Mouse (Mus musculus): Measurements from ENCODE around the gene Sf3a3.

Gene Sf3a3

DNA sequence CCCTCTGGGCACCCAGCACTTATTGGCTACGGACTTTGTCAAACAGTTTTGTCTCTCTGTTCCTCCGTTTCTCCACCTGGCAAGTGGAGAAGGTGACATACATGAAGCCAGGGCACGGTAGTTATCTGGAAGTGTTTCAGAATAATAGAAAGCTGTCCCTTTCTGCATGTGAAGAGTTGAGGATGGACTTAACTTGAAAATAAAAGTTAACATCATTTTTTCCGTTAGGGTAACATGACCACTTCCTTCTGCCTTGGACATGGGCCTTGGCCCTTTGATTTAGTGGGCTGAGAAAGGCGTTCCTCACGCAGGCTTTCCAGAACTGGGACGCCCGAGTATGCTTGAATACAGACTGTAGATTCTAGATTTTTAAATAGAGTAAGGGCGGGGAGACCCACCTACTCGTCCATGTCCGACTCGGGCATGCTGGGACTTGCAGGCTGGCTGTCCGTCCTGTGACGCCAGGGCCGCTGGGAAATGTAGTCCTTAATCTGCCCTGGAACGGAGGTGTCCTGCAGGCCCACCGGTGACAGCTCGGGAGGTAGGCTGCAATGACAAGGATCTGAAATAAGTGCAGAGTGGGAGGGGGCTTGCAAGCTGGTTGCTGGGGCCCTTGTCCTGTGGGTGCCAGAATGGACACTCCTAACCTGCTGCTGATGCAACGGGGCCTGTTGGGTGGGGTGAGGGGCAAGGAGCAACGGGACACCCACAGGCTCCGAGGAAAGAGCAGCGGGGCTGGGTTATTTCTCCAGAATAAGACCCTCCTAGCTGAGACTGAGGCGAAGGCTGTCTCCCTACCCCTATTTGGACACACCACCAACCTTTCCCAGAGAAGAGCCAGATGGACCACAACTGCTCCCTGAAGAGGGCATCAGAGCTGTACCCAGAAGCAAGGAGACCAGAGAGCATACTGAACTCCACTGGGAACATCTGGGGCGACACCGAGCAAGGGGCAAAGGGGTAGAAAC, 27.1 kb downstream of the Sf3a3 start, which contains the start of gene Inpp5b:
TSS of gene Inpp5b (plus strand) at position 475 of the 968 bp plus-strand sequence.
- DNase-seq = peak; percentile 74

- DNase-seq = no peak
These were observed 28.3 kb downstream of the Sf3a3 start for GRCm38 (mm10) chr4:124742839-124743238.

GRCm38 (mm10) chr4:124746577-124746976, 32.0 kb downstream of the Sf3a3 start:
- DNase-seq = no peak

- no peak for DNase-seq
These were observed 33.3 kb downstream of the Sf3a3 start for GRCm38 (mm10) chr4:124747851-124748250.

DNA sequence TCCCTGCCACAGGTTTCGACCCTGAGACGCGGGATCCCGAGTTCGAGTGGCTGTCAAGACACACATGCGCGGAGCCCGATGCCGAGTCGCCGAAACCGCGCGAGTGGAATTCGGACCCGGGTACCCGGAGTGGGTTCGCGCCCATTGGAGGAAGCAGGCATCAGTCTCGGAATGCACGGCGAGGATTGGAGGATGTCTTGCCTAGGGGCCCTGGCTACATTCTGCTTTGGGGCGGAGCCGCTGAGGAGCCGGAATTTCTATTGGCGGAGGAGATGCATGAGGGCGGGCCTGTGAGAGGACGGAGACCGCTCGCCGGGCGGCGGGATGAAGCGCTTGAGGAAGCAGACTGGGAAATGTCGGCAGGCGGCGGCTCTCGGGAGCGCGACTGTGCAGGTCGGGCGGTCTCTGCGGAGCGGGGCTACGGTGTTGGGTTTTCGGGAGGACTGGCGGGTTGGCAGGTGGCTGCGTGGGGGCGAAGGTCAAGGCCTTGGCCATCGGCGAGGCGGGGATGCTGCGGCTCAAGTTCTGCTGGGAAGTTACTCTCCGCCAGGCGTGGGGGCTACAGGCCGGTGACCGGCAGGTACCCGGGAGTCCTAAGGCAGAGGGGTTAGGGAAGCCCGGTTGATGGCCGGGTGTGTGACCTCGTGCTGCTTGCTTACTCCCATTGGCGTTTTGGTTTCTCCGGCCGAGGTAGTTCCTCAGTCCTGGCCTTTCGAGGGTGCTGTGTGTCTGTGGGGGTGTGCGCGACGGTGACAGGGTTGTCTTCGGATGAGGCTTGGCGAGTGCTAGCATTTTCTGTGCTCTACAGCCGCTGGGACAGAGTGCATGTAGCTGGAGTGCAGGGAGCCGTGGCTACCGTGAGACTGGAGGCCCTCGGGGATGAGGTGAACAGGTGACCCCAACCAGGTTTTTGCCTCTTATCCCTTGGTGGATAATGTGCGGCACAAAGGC, 37.0 kb downstream of the Sf3a3 start:
- peak; percentile 97 for DNase-seq

DNA sequence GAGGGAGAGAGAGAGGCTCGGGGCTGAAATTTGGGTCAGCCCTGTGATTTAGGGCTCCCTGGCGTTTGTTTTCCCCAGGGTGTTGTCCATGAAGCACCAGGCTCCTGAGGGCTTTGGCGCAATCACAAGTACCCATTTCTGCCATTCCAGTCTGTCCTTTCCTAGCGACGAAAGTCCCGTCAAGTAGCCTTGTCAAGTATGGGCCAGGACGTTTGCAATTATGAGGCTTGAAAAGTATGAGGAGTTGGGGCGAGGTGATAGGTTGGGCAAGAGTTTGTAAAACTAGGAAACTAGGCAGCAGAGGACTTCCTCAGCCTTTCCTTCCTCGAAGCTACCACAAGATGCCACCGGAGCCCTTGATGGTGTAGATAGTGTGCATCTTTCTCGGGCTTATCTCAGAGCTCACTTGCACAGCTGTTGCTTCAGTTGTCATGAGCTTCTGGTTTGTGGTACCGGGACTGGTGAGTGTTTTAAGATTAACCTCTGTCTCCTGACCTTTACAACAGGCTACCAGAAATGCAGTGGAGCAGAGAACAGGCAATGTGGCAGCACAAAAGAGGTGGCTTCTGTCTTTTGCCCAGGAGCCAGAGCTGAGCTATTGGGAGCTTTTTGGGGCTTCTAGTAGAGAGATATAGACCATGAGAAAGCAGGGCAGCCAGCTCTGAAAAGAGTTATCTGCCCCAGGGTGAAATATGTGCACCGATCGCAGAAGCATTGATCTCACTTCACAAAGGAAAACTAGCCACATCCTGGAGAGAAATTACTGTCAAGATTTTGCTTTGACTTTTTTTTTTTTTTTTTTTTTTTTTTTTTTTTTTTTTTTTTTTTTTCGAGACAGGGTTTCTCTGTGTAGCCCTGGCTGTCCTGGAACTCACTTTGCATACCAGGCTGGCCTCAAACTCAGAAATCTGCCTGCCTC, 38.0 kb downstream of the Sf3a3 start:
- no peak for DNase-seq

DNA sequence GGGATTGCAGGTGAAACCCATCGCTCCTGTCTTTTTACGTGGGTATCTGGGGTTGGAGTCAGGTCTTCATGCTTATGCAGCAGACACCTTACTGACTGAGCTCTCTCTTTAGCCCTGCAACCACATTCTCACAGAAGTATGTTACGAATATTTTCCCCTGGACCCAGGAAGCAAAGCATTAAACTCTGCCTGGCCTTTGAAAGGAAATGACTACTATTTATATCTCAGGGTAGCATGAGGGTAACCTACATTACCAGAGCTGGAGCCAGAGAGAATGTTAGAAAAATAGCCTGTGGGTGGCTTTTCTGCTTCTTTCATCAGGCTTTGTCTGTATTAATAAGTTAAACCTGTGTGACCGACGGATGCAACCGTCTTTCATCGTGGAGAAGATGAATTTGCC, 41.0 kb downstream of the Sf3a3 start:
- DNase-seq = no peak

DNA sequence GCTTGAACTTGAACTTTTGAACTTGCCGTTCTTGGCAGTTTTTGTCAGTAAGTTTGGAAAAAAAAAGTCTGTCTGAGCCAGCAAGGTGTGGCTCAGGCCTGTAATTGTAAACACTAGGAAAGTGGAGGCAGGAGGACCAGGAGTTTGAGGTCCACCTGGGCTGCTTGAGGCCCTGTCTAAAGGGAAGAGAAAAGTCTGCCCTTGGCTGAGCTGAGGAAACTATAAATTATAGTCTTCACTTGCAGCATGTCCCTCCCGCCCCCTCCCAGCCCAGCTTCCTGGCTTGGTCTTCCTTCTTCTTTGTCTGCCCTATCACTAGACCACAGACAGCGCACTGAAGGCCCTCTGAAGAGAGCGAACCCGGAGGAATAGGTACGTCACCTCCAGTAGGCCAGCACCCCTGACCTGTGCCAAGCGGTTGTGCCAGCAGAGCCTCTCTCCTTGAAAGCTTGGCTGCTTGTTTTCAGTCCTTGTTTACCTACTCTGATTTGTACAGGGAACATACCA, 44.8 kb downstream of the Sf3a3 start:
- no peak for DNase-seq

DNA sequence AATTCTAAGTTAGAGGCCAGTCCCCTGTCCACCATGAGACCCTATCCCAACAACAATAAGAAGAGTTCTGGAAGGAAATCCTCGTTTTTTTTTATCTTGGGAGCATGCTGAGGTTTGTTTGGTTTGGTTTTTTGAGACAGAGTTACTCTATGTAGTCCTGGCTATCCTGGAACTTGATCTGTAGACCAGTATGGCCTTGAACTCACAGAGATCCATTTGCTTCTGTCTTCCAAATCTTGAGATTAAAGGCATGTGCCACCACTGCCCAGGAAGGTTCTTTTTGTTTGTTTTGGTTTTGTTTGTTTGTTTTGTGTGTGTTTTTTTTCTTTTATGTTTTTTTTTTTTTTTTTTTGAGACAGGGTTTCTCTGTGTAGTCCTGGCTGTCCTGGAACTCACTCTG, 46.6 kb downstream of the Sf3a3 start:
- DNase-seq = no peak

DNA sequence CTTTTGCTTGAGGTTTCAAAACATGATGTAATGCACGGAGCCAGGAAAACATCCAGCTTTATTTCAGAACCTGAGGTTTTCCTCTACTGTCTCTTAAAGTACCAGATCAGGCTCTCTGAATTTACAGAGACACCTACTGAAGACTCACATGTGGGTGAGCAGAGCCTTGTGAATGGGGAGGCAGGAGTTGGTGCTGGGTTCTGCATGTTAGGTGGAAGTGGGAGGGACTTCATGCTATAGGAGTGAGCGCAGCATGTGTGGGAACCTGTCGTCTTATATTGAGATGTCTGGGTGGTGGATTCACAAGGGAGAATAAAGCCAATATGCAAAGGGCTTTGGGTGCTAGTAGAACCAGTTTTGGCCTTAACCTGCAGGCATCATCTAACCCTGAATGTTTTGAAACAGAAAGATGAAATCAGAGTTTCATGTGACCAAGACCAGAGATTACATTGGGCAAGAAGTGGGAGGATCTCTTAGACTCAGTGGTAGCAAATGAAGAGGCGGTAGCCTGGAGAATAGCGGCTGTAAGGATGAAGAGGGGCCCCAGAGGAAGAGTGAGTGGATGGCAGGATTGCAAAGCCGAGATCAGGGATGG, 48.4 kb downstream of the Sf3a3 start:
- no peak for DNase-seq

GRCm38 (mm10) chr4:124765802-124766565, 51.4 kb downstream of the Sf3a3 start:
- DNase-seq = no peak

DNA sequence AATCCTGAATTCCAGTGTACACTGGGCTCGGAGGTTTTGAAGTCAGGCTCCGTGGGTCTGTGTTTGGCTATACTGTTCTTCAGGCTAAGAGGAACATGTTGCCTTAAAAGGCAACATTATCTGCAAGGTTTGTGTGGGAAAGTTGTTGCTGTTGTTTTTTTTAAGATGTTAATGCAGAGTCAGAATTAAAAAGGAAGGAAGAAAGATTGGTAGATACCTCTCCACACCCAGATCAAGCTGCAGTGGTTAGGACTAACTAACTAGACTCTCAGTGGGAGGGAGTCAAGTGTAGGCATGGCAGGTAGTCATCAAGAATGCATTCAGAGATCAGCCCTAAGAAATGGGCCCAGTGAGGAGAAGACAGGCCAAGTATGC, 52.0 kb downstream of the Sf3a3 start:
- no peak for DNase-seq

GRCm38 (mm10) chr4:124768963-124769591, 54.5 kb downstream of the Sf3a3 start:
- no peak for DNase-seq

GRCm38 (mm10) chr4:124770624-124771023, 56.0 kb downstream of the Sf3a3 start:
- DNase-seq = peak; percentile 47

GRCm38 (mm10) chr4:124772125-124772524, 57.5 kb downstream of the Sf3a3 start:
- DNase-seq = no peak

GRCm38 (mm10) chr4:124773449-124773848, 58.9 kb downstream of the Sf3a3 start:
- DNase-seq = no peak

GRCm38 (mm10) chr4:124773995-124774394, 59.4 kb downstream of the Sf3a3 start:
- DNase-seq = no peak

- no peak for DNase-seq
These were observed 59.9 kb downstream of the Sf3a3 start for GRCm38 (mm10) chr4:124774429-124774828.

DNA sequence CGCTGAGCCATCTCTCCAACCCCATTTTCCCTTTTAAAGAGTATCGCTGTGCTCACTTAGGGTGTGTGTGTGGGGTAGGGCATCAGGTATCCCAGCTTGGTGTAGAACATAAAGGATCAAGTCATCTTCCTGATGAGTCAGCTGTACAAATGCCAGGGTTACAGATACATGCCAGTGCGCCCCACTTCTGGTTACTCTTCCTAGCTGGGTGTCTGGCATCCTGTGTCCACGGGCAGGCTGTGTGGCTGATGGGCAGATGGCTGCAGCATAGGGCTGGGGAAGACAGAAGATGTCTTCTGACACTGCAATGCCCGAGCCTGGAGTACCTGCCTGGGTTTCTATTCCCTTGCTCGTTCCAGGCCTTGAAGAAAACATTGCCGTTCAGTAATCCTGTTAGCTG, 66.8 kb downstream of the Sf3a3 start:
- peak; percentile 43 for DNase-seq

All from cerebellum, adult 11 months (tissue).